Mouse (Mus musculus) small intestine, adult 2 months (tissue): Measurements from ENCODE around the gene Acmsd. TPM values are rescaled to one million over a fixed set of nuclear protein-coding genes. Genes with fewer than 3 reads are reported as not detected.

ENCODE experiments used
- H3K27ac ChIP-seq: fragments of 200-500 bp; 2 replicates; pipeline ENCODE4 v1.5.1; 2012; ENCODE audit warnings: low read depth, low read length, control low read depth, inconsistent platforms; ENCODE audit not compliant: insufficient read depth
- H3K27me3 ChIP-seq: fragments of 200-500 bp; 2 replicates; pipeline ENCODE4 v1.6.1; 2012; ENCODE audit warnings: mild to moderate bottlenecking, moderate library complexity, low read length, inconsistent platforms; ENCODE audit not compliant: control insufficient read depth, insufficient read depth
- H3K36me3 ChIP-seq: fragments of 200-500 bp; 2 replicates; pipeline ENCODE4 v1.6.1; 2012; ENCODE audit warnings: mild to moderate bottlenecking, low read length, control low read depth, inconsistent platforms; ENCODE audit not compliant: control insufficient read depth, insufficient read depth
- H3K4me1 ChIP-seq: fragments of 200-500 bp; 2 replicates; pipeline ENCODE4 v1.6.1; 2012; ENCODE audit warnings: low read length, inconsistent platforms, mixed read lengths; ENCODE audit not compliant: control insufficient read depth, insufficient read depth, insufficient read length
- H3K4me3 ChIP-seq: fragments of 200-500 bp; 2 replicates; pipeline ENCODE4 v1.5.1; 2012; ENCODE audit warnings: low read depth, mild to moderate bottlenecking, control low read depth, inconsistent platforms, low read length, moderate library complexity
- CTCF ChIP-seq: fragments of 200-500 bp; IDR thresholded peaks from 2 replicates; pipeline ENCODE4 v1.5.1; 2012; ENCODE audit warnings: low read depth, mild to moderate bottlenecking, control low read depth, inconsistent platforms, low read length, moderate library complexity, mixed read lengths; ENCODE audit not compliant: insufficient replicate concordance, insufficient read length; ENCODE audit errors: extremely low read depth
- POLR2A ChIP-seq: fragments of 200-500 bp; IDR thresholded peaks from 2 replicates; pipeline ENCODE4 v1.6.1; 2012; ENCODE audit warnings: low read depth, mild to moderate bottlenecking, control low read depth, inconsistent platforms, low read length, moderate library complexity
- WGBS: fragments of 180-500 bp; shearing (Covaris S2); methylation state at CpG from one replicate; pipeline ENCODE4 v1.1.7; 2018; 5-methylcytosine and 5-hydroxymethylcytosine counted together
- polyA plus RNA-seq: library from polyadenylated mRNA; depleted of rRNA; stranded (reverse); fragments of >200 nt; gene quantifications from 2 replicates; pipeline ENCODE4 v1.2.3, GENCODE M21; 2012; rRNA removed

The Acmsd gene
- not detected in 2 replicates for polyA plus RNA-seq

- TF ChIP-seq CTCF (no peak), POLR2A (no peak)
- H3K27ac ChIP-seq = no peak within 1 kb of the TSS
- WGBS = 70% methylated on average over 4 of the region's 4 CpGs
- H3K4me1 ChIP-seq = no peaks in the 10 kb centered on the region
- no peaks in the 10 kb centered on the region for H3K36me3 ChIP-seq
- no peaks in the 10 kb centered on the region for H3K27me3 ChIP-seq
- H3K4me3 ChIP-seq = no peak within 1 kb of the TSS
These were observed at the start of gene Acmsd for GRCm38 (mm10) chr1:127729096-127729495. Gene Acmsd (plus strand): TSS chr1:127729413.

- WGBS = 19% methylated on average over 18 of the region's 18 CpGs
These were observed 49.6 kb upstream of the Acmsd start, which contains the start of gene Tmem163 for GRCm38 (mm10) chr1:127679498-127680133. Gene Tmem163 (minus strand): TSS chr1:127679548.

GRCm38 (mm10) chr1:127696533-127696932 is 32.7 kb upstream of the Acmsd start:
- 22% methylated on average over 2 of the region's 2 CpGs for WGBS
- Histone ChIP-seq H3K36me3 (no peaks in the 10 kb centered on the region), H3K4me3 (no peak overlapping the region), H3K27me3 (no peaks in the 10 kb centered on the region), H3K27ac (no peak overlapping the region), H3K4me1 (no peaks in the 10 kb centered on the region)
- TF ChIP-seq POLR2A (no peak), CTCF (no peak)

More at GRCm38 (mm10) chr1:127679498-127680133, 49.6 kb upstream of the Acmsd start, which contains the start of gene Tmem163:
- TF ChIP-seq CTCF (peak; percentile 62; the same call in 1 of the 2 replicates), POLR2A (no peak)
- Histone ChIP-seq H3K4me1 (peaks cover 6% of the 10 kb centered on the region), H3K4me3 (no peak within 1 kb of the TSS), H3K27me3 (peaks cover 34% of the 10 kb centered on the region), H3K27ac (no peak within 1 kb of the TSS), H3K36me3 (no peaks in the 10 kb centered on the region)

GRCm38 (mm10) chr1:127702187-127702586 is 27.0 kb upstream of the Acmsd start:
- no peak overlapping the region for H3K27ac ChIP-seq
- H3K27me3 ChIP-seq = no peaks in the 10 kb centered on the region
- H3K36me3 ChIP-seq = no peaks in the 10 kb centered on the region
- 61% methylated on average over 1 of the region's 1 CpGs for WGBS
- H3K4me1 ChIP-seq = no peaks in the 10 kb centered on the region
- no peak for TF ChIP-seq POLR2A
- no peak for TF ChIP-seq CTCF
- H3K4me3 ChIP-seq = no peak overlapping the region

GRCm38 (mm10) chr1:127706269-127706668 is 22.9 kb upstream of the Acmsd start:
- Histone ChIP-seq H3K4me3 (no peak overlapping the region), H3K27ac (no peak overlapping the region), H3K36me3 (no peaks in the 10 kb centered on the region), H3K27me3 (no peaks in the 10 kb centered on the region), H3K4me1 (no peaks in the 10 kb centered on the region)
- TF ChIP-seq POLR2A (no peak), CTCF (no peak)
- 66% methylated on average over 5 of the region's 5 CpGs for WGBS

- TF ChIP-seq POLR2A = no peak
- TF ChIP-seq CTCF = no peak
- Histone ChIP-seq H3K36me3 (no peaks in the 10 kb centered on the region), H3K4me1 (no peaks in the 10 kb centered on the region), H3K4me3 (no peak overlapping the region), H3K27me3 (no peaks in the 10 kb centered on the region), H3K27ac (no peak overlapping the region)
- WGBS = 81% methylated on average over 8 of the region's 8 CpGs
These were observed 12.8 kb upstream of the Acmsd start for GRCm38 (mm10) chr1:127716441-127716840.

- WGBS = 88% methylated on average over 1 of the region's 1 CpGs
- Histone ChIP-seq H3K4me3 (no peak overlapping the region), H3K36me3 (no peaks in the 10 kb centered on the region), H3K27ac (no peak overlapping the region), H3K4me1 (no peaks in the 10 kb centered on the region), H3K27me3 (no peaks in the 10 kb centered on the region)
- TF ChIP-seq CTCF = no peak
- TF ChIP-seq POLR2A = no peak
These were observed 10.9 kb upstream of the Acmsd start for GRCm38 (mm10) chr1:127718290-127718689.

- Histone ChIP-seq H3K4me1 (no peaks in the 10 kb centered on the region), H3K27ac (no peak overlapping the region), H3K4me3 (no peak overlapping the region), H3K27me3 (no peaks in the 10 kb centered on the region), H3K36me3 (no peaks in the 10 kb centered on the region)
- no peak for TF ChIP-seq CTCF
- TF ChIP-seq POLR2A = no peak
- WGBS = 33% methylated on average over 2 of the region's 2 CpGs
These were observed 5.6 kb upstream of the Acmsd start for GRCm38 (mm10) chr1:127723596-127723995.
